Mouse (Mus musculus): ENCODE results near the gene Lrrc25.

- no peak for TF ChIP-seq CTCF (conservative IDR thresholded peaks at IDR 0.05; ENCODE audit: insufficient read depth, insufficient read length, low read depth, low read length)
- no peak for TF ChIP-seq POLR2A (IDR thresholded peaks at IDR 0.05; ENCODE audit: low read depth, low read length)
These were observed 9.0 kb upstream of the Lrrc25 start for GRCm38 (mm10) chr8:70606780-70607602.
